Mouse (Mus musculus) layer of hippocampus, postnatal 25 days (tissue): ENCODE results near the gene Tnfrsf26. TPM values are rescaled to one million over a fixed set of nuclear protein-coding genes. Genes with fewer than 3 reads are reported as not detected.

Experiments used
- DNase-seq, 2 experiments: peaks; one replicate each; pipeline ENCODE4 v3.0.0; 2022; ENCODE audit warnings: mixed read lengths in 2 of 2, low spot score in 1 of 2; ENCODE audit errors: extremely low spot score in 1 of 2
- microRNA-seq, 2 experiments: library from miRNA; unstranded; fragments of <30 nt; microRNA quantifications; one replicate each; pipeline ENCODE4 v1.2.0; 2021
- total RNA-seq, 2 experiments: library from RNA; stranded (reverse); gene quantifications; 2 replicates each; pipeline ENCODE4 v1.2.3; 2021

The Tnfrsf26 gene
- total RNA-seq, 2 experiments from 2014 or later, result 0.19 TPM; not detected in 1

- DNase-seq, result no peak
Observed at GRCm38 (mm10) chr7:143600231-143600740, 28.2 kb downstream of the Tnfrsf26 start.

DNA sequence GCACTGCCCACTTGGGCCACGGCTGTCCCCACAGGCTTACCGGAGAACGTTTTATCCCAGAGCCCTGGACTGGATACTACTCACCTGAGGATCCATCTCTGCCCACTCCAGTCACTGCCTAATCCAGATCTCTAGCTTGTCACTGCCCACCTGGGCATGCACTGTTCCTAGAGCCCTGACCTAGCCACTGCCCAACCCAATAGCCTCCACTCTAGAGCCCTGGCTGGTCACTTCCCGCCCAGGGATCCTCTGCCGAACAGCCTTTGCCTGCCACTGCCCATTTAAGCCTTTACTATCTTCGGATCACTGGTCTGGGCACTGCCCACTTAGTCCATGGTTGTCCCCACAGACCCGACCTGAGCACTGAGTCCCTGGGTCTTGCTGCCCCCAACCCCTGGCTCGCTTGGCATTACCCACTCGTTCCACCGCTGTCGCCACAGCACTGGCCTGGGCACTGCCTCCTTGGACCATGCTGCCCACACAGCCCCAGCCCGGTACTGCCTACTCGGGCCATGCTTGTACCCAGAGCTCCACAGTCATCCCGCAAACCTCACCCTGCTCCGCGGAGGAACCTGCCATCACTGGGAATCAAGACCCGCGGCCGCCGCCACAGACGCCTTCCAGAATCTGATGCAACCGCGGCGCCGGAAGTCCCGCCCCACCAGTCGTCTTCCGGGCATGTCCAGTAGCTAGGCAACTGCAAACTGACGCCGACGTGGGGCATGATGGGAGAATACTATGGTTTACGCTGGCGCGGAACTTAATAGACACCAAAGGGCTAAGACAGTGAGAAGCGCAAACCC lies 28.9 kb downstream of the Tnfrsf26 start, which contains the start of gene Cars:
Cars (minus strand) TSS at position 663 of the 803 bp plus-strand sequence.
- DNase-seq, result peak; percentile 83 to 92

DNA sequence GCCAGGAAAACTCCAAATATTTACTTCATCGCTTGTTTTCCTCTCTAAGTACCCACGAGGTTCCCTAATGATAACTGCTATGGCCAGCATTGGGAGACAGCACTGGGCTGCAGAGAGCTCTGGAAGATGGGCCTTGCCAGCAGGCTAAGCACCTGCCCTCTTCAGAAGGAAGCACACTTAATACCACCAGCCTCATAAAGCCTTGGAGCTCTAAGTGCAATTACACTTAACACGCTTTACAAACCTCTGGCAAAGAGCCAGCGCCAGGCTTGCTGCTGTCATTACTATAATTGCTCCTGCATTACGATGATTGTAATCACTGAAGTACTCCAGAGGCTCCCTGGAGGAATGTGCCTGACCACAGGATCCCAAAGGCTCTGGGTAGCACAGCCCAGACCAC lies 33.7 kb downstream of the Tnfrsf26 start:
- DNase-seq, result no peak

DNA sequence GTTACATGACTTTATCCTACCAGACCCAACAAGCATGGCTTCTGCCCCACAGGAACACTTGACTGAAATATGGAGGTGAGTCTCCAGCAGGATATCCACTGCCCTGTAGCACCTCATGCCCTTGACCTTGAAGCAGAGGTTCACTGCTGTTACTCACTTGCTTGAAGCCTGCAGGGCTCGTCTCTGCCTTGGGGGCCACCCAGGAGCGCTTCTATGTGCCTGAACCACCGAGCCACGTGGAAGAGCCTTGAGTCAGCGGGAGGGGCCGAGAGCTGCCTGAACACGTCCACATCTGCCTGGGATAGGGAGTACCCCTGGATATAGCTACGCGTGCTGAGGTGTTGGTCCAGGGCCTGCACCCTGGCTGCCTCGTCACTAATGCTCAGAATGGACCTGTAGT lies 36.3 kb downstream of the Tnfrsf26 start:
- DNase-seq, result no peak

GRCm38 (mm10) chr7:143588006-143588405 lies 40.5 kb downstream of the Tnfrsf26 start:
- DNase-seq, result no peak

GRCm38 (mm10) chr7:143587586-143587985 lies 40.9 kb downstream of the Tnfrsf26 start:
- no peak for DNase-seq

GRCm38 (mm10) chr7:143583956-143584355 lies 44.6 kb downstream of the Tnfrsf26 start:
- DNase-seq, result peak; percentile 18 to 73

DNA sequence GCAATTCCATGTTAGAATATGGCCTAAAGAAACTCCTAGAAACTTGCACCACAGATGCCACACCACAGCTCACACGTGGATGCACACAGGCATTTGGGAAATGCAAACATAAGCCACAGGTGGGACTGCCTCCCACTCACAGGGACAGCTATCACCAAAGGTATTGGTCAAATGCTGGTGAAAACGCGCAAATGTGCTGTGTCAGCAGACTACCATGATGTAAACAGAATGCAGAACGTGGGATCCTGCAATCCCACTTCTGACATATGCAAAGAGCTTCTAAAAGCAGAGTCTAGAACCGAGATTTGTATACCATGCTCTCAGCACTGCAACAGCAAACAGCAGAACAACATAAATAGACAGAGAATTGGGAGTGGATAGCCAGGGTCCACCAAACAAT lies 45.5 kb downstream of the Tnfrsf26 start:
- DNase-seq, result no peak

GRCm38 (mm10) chr7:143575751-143576150 lies 52.8 kb downstream of the Tnfrsf26 start:
- no peak for DNase-seq

GRCm38 (mm10) chr7:143565648-143566039 lies 62.9 kb downstream of the Tnfrsf26 start:
- DNase-seq, result no peak

- DNase-seq, result no peak
Observed at GRCm38 (mm10) chr7:143565015-143565647, 63.4 kb downstream of the Tnfrsf26 start.

DNA sequence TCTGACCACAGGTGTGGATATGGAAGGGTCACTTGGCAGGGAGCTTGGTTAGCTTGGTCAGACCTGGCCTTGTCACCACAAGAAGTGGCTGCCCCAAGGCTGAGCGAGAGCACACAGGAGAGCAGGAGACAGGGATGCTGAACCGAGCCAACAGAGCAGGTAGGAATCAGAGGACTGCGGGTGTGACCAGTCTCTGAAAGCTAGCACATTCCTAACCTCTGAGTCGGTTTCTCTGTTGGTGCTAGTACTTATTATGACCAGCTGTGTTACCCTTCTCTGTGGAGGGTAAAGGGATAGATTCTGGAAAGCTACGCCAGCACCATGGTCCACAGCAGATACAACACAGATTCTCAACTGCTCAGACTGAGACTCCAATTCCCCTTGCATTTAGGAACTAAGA lies 64.7 kb downstream of the Tnfrsf26 start:
- DNase-seq, result no peak

Small RNA genes lying within 50 kb of the gene (microRNA-seq; reads per million reads assigned to microRNA genes)
- gene Mir7064, result 0 to 0.40 reads per million in 2 experiments

Other genes with a start within 250 kb of the Tnfrsf26 start
- gene Cdkn1c, start 167.7 kb downstream of the Tnfrsf26 start, total RNA-seq, result 1 to 10 TPM; 6.8 to 8.7 TPM
- under 1 TPM in 1 of 2 experiments, not detected in 1; 0.20 TPM for gene Slc22a18, start 155.0 kb downstream of the Tnfrsf26 start, total RNA-seq
- gene Phlda2, start 125.6 kb downstream of the Tnfrsf26 start, total RNA-seq, result not detected
- 100 to 1,000 TPM; 114 to 125 TPM for gene Nap1l4, start 79.6 kb downstream of the Tnfrsf26 start, total RNA-seq
- 10 to 100 TPM; 46.0 to 56.4 TPM for gene Cars, start 28.6 kb downstream of the Tnfrsf26 start, total RNA-seq
- gene Tnfrsf22, start 20.9 kb upstream of the Tnfrsf26 start, total RNA-seq, result 1 to 10 TPM; 2.2 to 2.3 TPM
- gene Tnfrsf23, start 57.1 kb upstream of the Tnfrsf26 start, total RNA-seq, result 1 to 10 TPM; 1.1 TPM
- gene Osbpl5, start 128.3 kb upstream of the Tnfrsf26 start, total RNA-seq, result 10 to 100 TPM; 21.6 to 33.6 TPM
- gene Mrgprg, start 138.3 kb upstream of the Tnfrsf26 start, total RNA-seq, result not detected
- 1 to 10 TPM; 5.0 to 6.6 TPM for gene Mrgpre, start 155.8 kb upstream of the Tnfrsf26 start, total RNA-seq
- gene Nadsyn1, start 194.1 kb upstream of the Tnfrsf26 start, total RNA-seq, result 1 to 10 TPM; 6.2 to 7.3 TPM
- 10 to 100 TPM; 44.7 to 51.3 TPM for gene Dhcr7, start 194.4 kb upstream of the Tnfrsf26 start, total RNA-seq
- not detected for gene Gm498, start 238.1 kb upstream of the Tnfrsf26 start, total RNA-seq